Mouse (Mus musculus): ENCODE measurements around the gene Camk2b.
A peak's percentile ranks its signal among the peaks of the same experiment; 100 is the strongest.

Camk2b gene

GRCm38 (mm10) chr11:5983629-5984028 is 82.5 kb downstream of the Camk2b start:
- DNase-seq (ENCODE audit: low spot score in 2 of 2), result no peak

- no peak for DNase-seq (ENCODE audit: low spot score in 2 of 2)
Observed at GRCm38 (mm10) chr11:5981323-5981722, 84.8 kb downstream of the Camk2b start.

- no peak for DNase-seq (ENCODE audit: low spot score in 2 of 2)
Observed at GRCm38 (mm10) chr11:5980561-5980960, 85.6 kb downstream of the Camk2b start.

- DNase-seq (ENCODE audit: low spot score in 2 of 2), result no peak
Observed at GRCm38 (mm10) chr11:5980108-5980507, 86.1 kb downstream of the Camk2b start.

GRCm38 (mm10) chr11:5979088-5979487 is 87.1 kb downstream of the Camk2b start:
- no peak for DNase-seq (ENCODE audit: low spot score in 2 of 2)

- no peak for DNase-seq (ENCODE audit: low spot score in 2 of 2)
Observed at GRCm38 (mm10) chr11:5976106-5976505, 90.1 kb downstream of the Camk2b start.

GRCm38 (mm10) chr11:5975068-5975467 is 91.1 kb downstream of the Camk2b start:
- DNase-seq (ENCODE audit: low spot score in 2 of 2), result no peak

GRCm38 (mm10) chr11:5974053-5974452 is 92.1 kb downstream of the Camk2b start:
- no peak for DNase-seq (ENCODE audit: low spot score in 2 of 2)

- DNase-seq (ENCODE audit: low spot score in 2 of 2), result no peak
Observed at GRCm38 (mm10) chr11:5973151-5973550, 93.0 kb downstream of the Camk2b start.

GRCm38 (mm10) chr11:5971202-5971601 is 95.0 kb downstream of the Camk2b start:
- DNase-seq (ENCODE audit: low spot score in 2 of 2), result no peak

- DNase-seq (ENCODE audit: low spot score in 2 of 2), result peak in 1 of 2 experiments; percentile 8
Observed at GRCm38 (mm10) chr11:5968223-5968622, 97.9 kb downstream of the Camk2b start.

GRCm38 (mm10) chr11:5966751-5967150 is 99.4 kb downstream of the Camk2b start:
- no peak for DNase-seq (ENCODE audit: low spot score in 2 of 2)

- DNase-seq (ENCODE audit: low spot score in 2 of 2), result no peak
Observed at GRCm38 (mm10) chr11:5965865-5966264, 100.3 kb downstream of the Camk2b start.

GRCm38 (mm10) chr11:5960051-5960450 is 106.1 kb downstream of the Camk2b start:
- peak in 1 of 2 experiments; percentile 2 for DNase-seq (ENCODE audit: low spot score in 2 of 2)

- peak; percentile 93 to 94 for DNase-seq (ENCODE audit: low spot score in 2 of 2)
Observed at GRCm38 (mm10) chr11:5955546-5956276, 110.5 kb downstream of the Camk2b start, which contains the start of gene Ykt6. Gene Ykt6 (plus strand): TSS chr11:5955693.

GRCm38 (mm10) chr11:5954965-5955504 is 111.1 kb downstream of the Camk2b start:
- DNase-seq (ENCODE audit: low spot score in 2 of 2), result no peak

GRCm38 (mm10) chr11:5954435-5954834 is 111.7 kb downstream of the Camk2b start:
- DNase-seq (ENCODE audit: low spot score in 2 of 2), result no peak

- DNase-seq (ENCODE audit: low spot score in 2 of 2), result peak in 1 of 2 experiments; percentile 36
Observed at GRCm38 (mm10) chr11:5953130-5953765, 112.9 kb downstream of the Camk2b start.

- no peak for DNase-seq (ENCODE audit: low spot score in 2 of 2)
Observed at GRCm38 (mm10) chr11:5952501-5952900, 113.7 kb downstream of the Camk2b start.

GRCm38 (mm10) chr11:5949586-5950352 is 116.4 kb downstream of the Camk2b start, which contains the start of gene Gck:
Gene Gck (minus strand): TSS chr11:5950081.
- no peak for DNase-seq (ENCODE audit: low spot score in 2 of 2)

GRCm38 (mm10) chr11:5948546-5949250 is 117.5 kb downstream of the Camk2b start:
- no peak for DNase-seq (ENCODE audit: low spot score in 2 of 2)
